Mouse (Mus musculus) CH12.LX (cell line): ENCODE measurements around the gene Card11.

ENCODE experiments used
- CTCF ChIP-seq, 2 experiments: IDR thresholded peaks in 1 of 2; conservative IDR thresholded peaks in 1 of 2; 2 replicates each; pipeline ENCODE4 v1.5.1; 2011 to 2012; ENCODE audit warnings: low read depth in 2 of 2, low read length in 2 of 2, improper control_type of control experiment in 1 of 2, inconsistent platforms in 1 of 2, mild to moderate bottlenecking in 1 of 2, moderate library complexity in 1 of 2
- EP300 ChIP-seq: IDR thresholded peaks from 2 replicates; pipeline ENCODE4 v1.6.1; 2011; ENCODE audit warnings: low read length, improper control_type of control experiment
- MAZ ChIP-seq: IDR thresholded peaks from 2 replicates; pipeline ENCODE4 v1.6.1; 2012; ENCODE audit warnings: low read depth, mild to moderate bottlenecking, inconsistent platforms, low read length, improper control_type of control experiment, moderate library complexity
- MYC ChIP-seq: IDR thresholded peaks from 2 replicates; pipeline ENCODE4 v1.6.1; 2011; ENCODE audit warnings: low read depth, mild to moderate bottlenecking, improper control_type of control experiment, low read length
- POLR2A ChIP-seq: IDR thresholded peaks from 2 replicates; pipeline ENCODE4 v1.6.1; 2011; ENCODE audit warnings: low read depth, mild to moderate bottlenecking, improper control_type of control experiment, low read length
- TBP ChIP-seq: conservative IDR thresholded peaks from 2 replicates; pipeline ENCODE4 v1.6.1; 2011; ENCODE audit warnings: low read depth, low read length, improper control_type of control experiment

GRCm38 (mm10) chr5:140831064-140831431 lies 169.3 kb downstream of the Card11 start:
- TF ChIP-seq MAZ (no peak), CTCF (conservative IDR thresholded peaks at IDR 0.05 in 1 of 2, IDR thresholded peaks at IDR 0.05 in 1 of 2; ENCODE audit: low read depth in 2 of 2, low read length in 2 of 2) (no peak), MYC (no peak), EP300 (no peak), TBP (no peak), POLR2A (no peak)
